In genomic region chr10:3308180-3308820, GRCm38 (mm10) we compare ENCODE assay signal across 14 mouse cellular contexts. TPM values are rescaled to one million over a fixed set of nuclear protein-coding genes. Genes with fewer than 3 reads are reported as not detected.
DNase-seq lines count a peak whose midpoint lies in the region; TF ChIP-seq lines count a peak whose summit lies in the region.
"Had no signal": no experiment of that assay in that cellular context is flagged by ENCODE, and none has a peak within 500 bp of the region (broad histone marks: within the 10 kb centered on the region; RNA-seq: fewer than 3 reads in every experiment).

No protein-coding gene starts in this region.

- intact Hi-C loops in left cerebral cortex, postnatal 25 days (cut with DNase I), result no loop called here
- intact Hi-C loops in left cerebral cortex, adult 2 months (cut with DNase I), result no loop called here

- no peak for TF ChIP-seq CTCF in left cerebral cortex, adult 2 months (IDR thresholded peaks at IDR 0.05)

- no peak overlapping the region for H3K27ac ChIP-seq in left cerebral cortex, adult 2 months

- H3K4me3 ChIP-seq in left cerebral cortex, adult 2 months, result no peak overlapping the region

- peak; percentile 5 to 7 for DNase-seq in left cerebral cortex, postnatal 25 days (ENCODE audit: low spot score in 2 of 2)
- DNase-seq in left cerebral cortex, adult 2 months (ENCODE audit: extremely low spot score in 1 of 2, low spot score in 2 of 2), result no peak
- peak; percentile 59 for DNase-seq in cerebellum, adult 11 months
- DNase-seq in kidney, adult 11 months, result peak; percentile 25
- peak; percentile 49 to 56 for DNase-seq in kidney, postnatal 25 days
- DNase-seq in adrenal gland, postnatal 14 days, result no peak
- no peak for DNase-seq in natural killer cell, adult 2 months (ENCODE audit: low spot score in 2 of 2)
- DNase-seq in urinary bladder, postnatal 25 days (ENCODE audit: low spot score), result no peak
- DNase-seq: gastrocnemius, postnatal 25 days; liver had no signal

RNA-seq across cellular contexts. Expression of gene H60c, which starts 40.7 kb away (rescaled TPM):
- total RNA-seq in left cerebral cortex, postnatal 25 days (2021), result not detected
- total RNA-seq in left cerebral cortex, adult 2 months (2021), result not detected
- total RNA-seq in adrenal gland, postnatal 14 days (2021), result not detected in 2 replicates
- total RNA-seq: adrenal gland, adult 18-20 months; gastrocnemius, postnatal 25 days; layer of hippocampus, postnatal 36 days; megakaryocyte, adult 5-6 weeks had no signal

RNA-seq across cellular contexts. Expression of gene Ppp1r14c, which starts 57.6 kb away (rescaled TPM):
- 10 to 100 TPM; 19.8 to 20.5 TPM for total RNA-seq in left cerebral cortex, postnatal 25 days (2021)
- total RNA-seq in left cerebral cortex, adult 2 months (2021), result 10 to 100 TPM; 14.6 to 15.3 TPM
- total RNA-seq in adrenal gland, postnatal 14 days (2021), result 13.4 and 14.8 TPM in 2 replicates
- total RNA-seq: monocyte, adult 5-6 weeks had no signal

Comparison
In these comparisons a context has a peak if more than half of its experiments do, and no peak if none do; other contexts are left out.
1. DNase-seq: peak in left cerebral cortex, postnatal 25 days (2 of 2), cerebellum, adult 11 months (single experiment), kidney, adult 11 months (single experiment) and kidney, postnatal 25 days (2 of 2); none in left cerebral cortex, adult 2 months (0 of 2), adrenal gland, postnatal 14 days (single experiment), natural killer cell, adult 2 months (0 of 2) and urinary bladder, postnatal 25 days (single experiment).